Mouse (Mus musculus) ES-E14 (cell line): ENCODE results near the gene Crat.

Source experiments
- CHD2 ChIP-seq: IDR thresholded peaks from 2 replicates; pipeline ENCODE4 v1.6.1; 2014; ENCODE audit warnings: mild to moderate bottlenecking, low read depth, low read length, inconsistent platforms
- HCFC1 ChIP-seq: IDR thresholded peaks from 2 replicates; pipeline ENCODE4 v1.6.1; 2012; ENCODE audit warnings: low read length, inconsistent platforms, borderline replicate concordance; ENCODE audit not compliant: insufficient read depth
- MAFK ChIP-seq: IDR thresholded peaks from 2 replicates; pipeline ENCODE4 v1.6.1; 2014; ENCODE audit warnings: mild to moderate bottlenecking, low read depth, low read length, inconsistent platforms; ENCODE audit not compliant: insufficient read depth
- ZC3H11A ChIP-seq: IDR thresholded peaks from 2 replicates; pipeline ENCODE4 v1.6.1; 2012; ENCODE audit warnings: low read depth, mild to moderate bottlenecking, inconsistent platforms, low read length, borderline replicate concordance
- ZNF384 ChIP-seq: IDR thresholded peaks from 2 replicates; pipeline ENCODE4 v1.6.1; 2012; ENCODE audit warnings: low read depth, low read length, inconsistent platforms

DNA sequence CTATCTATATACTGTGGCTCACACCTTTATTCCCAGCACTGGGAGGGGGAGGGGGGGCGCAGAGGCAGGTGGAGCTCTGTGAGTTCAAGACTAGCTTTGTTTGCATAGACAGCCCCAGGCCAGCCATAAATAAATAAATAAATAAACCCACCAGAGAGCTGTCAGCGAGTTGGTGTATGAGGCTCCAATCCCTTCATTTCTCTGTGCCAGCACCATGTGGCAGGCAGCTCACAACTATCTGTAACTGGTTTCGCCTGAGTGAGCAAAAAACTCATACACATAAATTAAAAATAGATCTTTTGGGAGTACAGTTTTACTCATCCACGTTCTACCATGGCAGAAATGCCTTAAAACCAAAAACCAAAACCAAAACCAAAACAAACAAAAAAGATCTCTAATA, 5.8 kb upstream of the Crat start:
- no peak for TF ChIP-seq ZNF384
- TF ChIP-seq ZC3H11A = no peak
- no peak for TF ChIP-seq HCFC1
- no peak for TF ChIP-seq CHD2
- TF ChIP-seq MAFK = no peak
